ENCODE assay signal across 13 mouse cellular contexts in genomic region chr19:5815010-5815409, GRCm38 (mm10). TPM values are rescaled to one million over a fixed set of nuclear protein-coding genes. Genes with fewer than 3 reads are reported as not detected.
DNase-seq lines count a peak whose midpoint lies in the region; ATAC-seq and TF ChIP-seq lines count a peak whose summit lies in the region.
"Had no signal": no experiment of that assay in that cellular context is flagged by ENCODE, and none has a peak within 500 bp of the region (broad histone marks: within the 10 kb centered on the region; RNA-seq: fewer than 3 reads in every experiment).

No protein-coding gene starts in this region.

- no peaks in the 10 kb centered on the region for H3K9me3 ChIP-seq in embryonic facial prominence, embryonic 14.5 days (ENCODE audit: control insufficient read depth, low read length)
- no peaks in the 10 kb centered on the region for H3K9me3 ChIP-seq in embryonic facial prominence, embryonic 10.5 days
- no peaks in the 10 kb centered on the region for H3K9me3 ChIP-seq in limb, embryonic 13.5 days
- H3K9me3 ChIP-seq: forebrain, embryonic 13.5 days had no signal

- H3K27me3 ChIP-seq in embryonic facial prominence, embryonic 14.5 days (replicated peaks; ENCODE audit: control insufficient read depth, insufficient read depth, low read length), result no peaks in the 10 kb centered on the region
- no peaks in the 10 kb centered on the region for H3K27me3 ChIP-seq in embryonic facial prominence, embryonic 10.5 days (replicated peaks; ENCODE audit: low read depth, poor library complexity, severe bottlenecking)
- H3K27me3 ChIP-seq in limb, embryonic 13.5 days, result no peaks in the 10 kb centered on the region
- H3K27me3 ChIP-seq: forebrain, embryonic 13.5 days had no signal

- no peak for TF ChIP-seq CTCF in left cerebral cortex, adult 2 months (IDR thresholded peaks at IDR 0.05)

- no peak for ATAC-seq in embryonic facial prominence, embryonic 14.5 days (ENCODE audit: low read depth)
- ATAC-seq in limb, embryonic 13.5 days (ENCODE audit: low FRiP score, low read depth), result no peak
- ATAC-seq: forebrain, embryonic 13.5 days; hindbrain, postnatal 0 days had no signal

- 0 out of 2 replicates have a peak overlapping the region, but pooled peaks have one; percentile 15 for H3K27ac ChIP-seq in embryonic facial prominence, embryonic 14.5 days (replicated peaks; ENCODE audit: low read depth, low read length)
- H3K27ac ChIP-seq in embryonic facial prominence, embryonic 10.5 days (replicated peaks), result no peak overlapping the region
- H3K27ac ChIP-seq in left cerebral cortex, adult 2 months, result peak overlapping the region; percentile 99
- peak overlapping the region; percentile 63; the same call in 1 of the 2 replicates for H3K27ac ChIP-seq in limb, embryonic 13.5 days
- H3K27ac ChIP-seq: forebrain, embryonic 13.5 days; hindbrain, postnatal 0 days had no signal

- no peak overlapping the region for H3K9ac ChIP-seq in embryonic facial prominence, embryonic 14.5 days (ENCODE audit: low read depth, low read length)
- H3K9ac ChIP-seq in limb, embryonic 13.5 days, result no peak overlapping the region
- H3K9ac ChIP-seq: forebrain, embryonic 13.5 days had no signal

- no peak overlapping the region for H3K4me3 ChIP-seq in embryonic facial prominence, embryonic 14.5 days (ENCODE audit: low read depth, low read length)
- H3K4me3 ChIP-seq in embryonic facial prominence, embryonic 10.5 days, result no peak overlapping the region
- no peak overlapping the region for H3K4me3 ChIP-seq in left cerebral cortex, adult 2 months
- no peak overlapping the region for H3K4me3 ChIP-seq in limb, embryonic 13.5 days
- H3K4me3 ChIP-seq: forebrain, embryonic 13.5 days had no signal

- WGBS in embryonic facial prominence, embryonic 14.5 days, result 79% methylated on average over 7 of the region's 7 CpGs
- 94% methylated on average over 7 of the region's 7 CpGs for WGBS in embryonic facial prominence, embryonic 10.5 days
- WGBS in limb, embryonic 13.5 days, result 64% methylated on average over 7 of the region's 7 CpGs

- peaks cover 38% of the 10 kb centered on the region for H3K4me1 ChIP-seq in embryonic facial prominence, embryonic 14.5 days (ENCODE audit: control insufficient read depth, insufficient read depth, low read length)
- H3K4me1 ChIP-seq in embryonic facial prominence, embryonic 10.5 days, result peaks cover 66% of the 10 kb centered on the region
- H3K4me1 ChIP-seq in limb, embryonic 13.5 days, result peaks cover 56% of the 10 kb centered on the region

- DNase-seq in embryonic facial prominence, embryonic 14.5 days (ENCODE audit: low spot score), result no peak
- DNase-seq in embryonic facial prominence, embryonic 10.5 days (ENCODE audit: low spot score), result no peak
- no peak for DNase-seq in left cerebral cortex, adult 2 months (ENCODE audit: extremely low spot score in 1 of 2, low spot score in 2 of 2)
- DNase-seq in left cerebral cortex, postnatal 36 days (ENCODE audit: low spot score in 2 of 2), result no peak
- peak; percentile 68 for DNase-seq in 3134 (ENCODE audit: extremely low read depth, insufficient read length, low spot score)
- no peak for DNase-seq in Muller cell, postnatal 12 days (ENCODE audit: inconsistent ontology term)
- no peak for DNase-seq in retina, embryonic 14.5 days (ENCODE audit: low spot score)
- DNase-seq: embryo, embryonic 11 days; left cerebral cortex, postnatal 4 days had no signal

- H3K4me2 ChIP-seq in embryonic facial prominence, embryonic 14.5 days (ENCODE audit: low read depth, low read length), result no peak overlapping the region
- no peak overlapping the region for H3K4me2 ChIP-seq in limb, embryonic 13.5 days (replicated peaks)
- H3K4me2 ChIP-seq: forebrain, embryonic 13.5 days; midbrain, embryonic 11.5 days had no signal

- no peaks in the 10 kb centered on the region for H3K36me3 ChIP-seq in embryonic facial prominence, embryonic 14.5 days (ENCODE audit: control insufficient read depth, insufficient read depth, low read length)
- H3K36me3 ChIP-seq in embryonic facial prominence, embryonic 10.5 days (replicated peaks), result no peaks in the 10 kb centered on the region
- H3K36me3 ChIP-seq in limb, embryonic 13.5 days, result no peaks in the 10 kb centered on the region

- intact Hi-C loops in left cerebral cortex, adult 2 months (cut with DNase I), result no loop called here
- intact Hi-C loops in left cerebral cortex, postnatal 36 days (cut with DNase I), result no loop called here

RNA-seq across cellular contexts. Expression of gene Scyl1, which starts 43.8 kb away (rescaled TPM):
- polyA plus RNA-seq in embryonic facial prominence, embryonic 14.5 days (2014; fragmentation: Nextera tagmentation; extraction: Ambion mirVana), result 78.3 and 79.8 TPM in 2 replicates
- polyA plus RNA-seq in embryonic facial prominence, embryonic 10.5 days (2016; fragmentation: Nextera tagmentation; extraction: Ambion mirVana), result 72.0 and 74.9 TPM in 2 replicates
- 10 to 100 TPM; 92.0 to 98.0 TPM for total RNA-seq in left cerebral cortex, adult 2 months (2021)
- total RNA-seq in left cerebral cortex, postnatal 36 days (2021), result 10 to 100 TPM; 90.5 to 98.8 TPM
- 76.9 and 82.7 TPM in 2 replicates for polyA plus RNA-seq in limb, embryonic 13.5 days (2015; fragmentation: Nextera tagmentation; extraction: Ambion mirVana)
